Mouse (Mus musculus) embryonic facial prominence, embryonic 10.5 days (tissue): ENCODE measurements around the gene Lta. TPM values are rescaled to one million over a fixed set of nuclear protein-coding genes. Genes with fewer than 3 reads are reported as not detected.
A peak's percentile ranks its signal among the peaks of the same experiment; 100 is the strongest.

Experiments
- DNase-seq: peaks from one replicate; pipeline ENCODE4 v3.0.0-alpha.2; 2017; ENCODE audit warnings: low spot score
- H3K27ac ChIP-seq: fragments of 300-500 bp; sonication (generic); replicated peaks from 2 replicates; pipeline ENCODE4 v1.5.1; 2016; ENCODE audit warnings: mild to moderate bottlenecking
- H3K27me3 ChIP-seq: fragments of 300-500 bp; sonication (generic); replicated peaks from 2 replicates; pipeline ENCODE4 v1.6.1; 2016; ENCODE audit warnings: low read depth, mild to moderate bottlenecking; ENCODE audit not compliant: poor library complexity, severe bottlenecking
- H3K36me3 ChIP-seq: fragments of 300-500 bp; sonication (generic); replicated peaks from 2 replicates; pipeline ENCODE4 v1.6.1; 2016; ENCODE audit warnings: mild to moderate bottlenecking, moderate library complexity
- H3K4me1 ChIP-seq: fragments of 300-500 bp; sonication (generic); 2 replicates; pipeline ENCODE4 v1.6.1; 2016
- H3K4me3 ChIP-seq: fragments of 300-500 bp; sonication (generic); 2 replicates; pipeline ENCODE4 v1.5.1; 2016; ENCODE audit warnings: mild to moderate bottlenecking, moderate library complexity
- H3K9me3 ChIP-seq: fragments of 300-500 bp; sonication (generic); 2 replicates; pipeline ENCODE4 v1.6.1; 2016; ENCODE audit warnings: mild to moderate bottlenecking
- WGBS: fragments of 180-500 bp; shearing (Covaris S2); methylation state at CpG from one replicate; pipeline ENCODE4 v1.1.7; 2016; 5-methylcytosine and 5-hydroxymethylcytosine counted together
- polyA plus RNA-seq: library from polyadenylated mRNA; unstranded; fragments of >200 nt; fragmentation: Nextera tagmentation; extraction: Ambion mirVana; gene quantifications from 2 replicates; pipeline ENCODE4 v1.2.1, GENCODE M21; 2016

Lta gene
- polyA plus RNA-seq, 1 experiment from 2014 or later, result not detected

- Histone ChIP-seq H3K9me3 (no peaks in the 10 kb centered on the region), H3K4me1 (peaks cover 34% of the 10 kb centered on the region), H3K4me3 (peak within 1 kb of the TSS; percentile 99), H3K27me3 (no peaks in the 10 kb centered on the region), H3K36me3 (peaks cover 32% of the 10 kb centered on the region), H3K27ac (peak within 1 kb of the TSS; percentile 99)
- DNase-seq, result peak; percentile 97
- WGBS, result under 1% methylated on average over 88 of the region's 89 CpGs
Measured at GRCm38 (mm10) chr17:35164568-35165450, 40.3 kb downstream of the Lta start, which contains the start of gene Prrc2a. TSS of gene Prrc2a (minus strand) at chr17:35164897.

- DNase-seq, result no peak
- no peaks in the 10 kb centered on the region for H3K9me3 ChIP-seq
- H3K27ac ChIP-seq, result peak overlapping the region; percentile 99
- H3K4me3 ChIP-seq, result peak overlapping the region; percentile 99
- H3K36me3 ChIP-seq, result peaks cover 38% of the 10 kb centered on the region
- WGBS, result under 1% methylated on average over 28 of the region's 28 CpGs
- H3K27me3 ChIP-seq, result no peaks in the 10 kb centered on the region
- peaks cover 34% of the 10 kb centered on the region for H3K4me1 ChIP-seq
Measured at GRCm38 (mm10) chr17:35164218-35164567, 41.0 kb downstream of the Lta start.

GRCm38 (mm10) chr17:35163326-35164081 lies 41.6 kb downstream of the Lta start:
- Histone ChIP-seq H3K4me1 (peaks cover 31% of the 10 kb centered on the region), H3K27ac (peak overlapping the region; percentile 99), H3K36me3 (peaks cover 45% of the 10 kb centered on the region), H3K4me3 (peak overlapping the region; percentile 99), H3K27me3 (no peaks in the 10 kb centered on the region), H3K9me3 (no peaks in the 10 kb centered on the region)
- 23% methylated on average over 8 of the region's 8 CpGs for WGBS
- DNase-seq, result no peak

- H3K4me3 ChIP-seq, result peak overlapping the region; percentile 99
- H3K4me1 ChIP-seq, result peaks cover 31% of the 10 kb centered on the region
- H3K27ac ChIP-seq, result peak overlapping the region; percentile 99; the same call in 1 of the 2 replicates
- H3K27me3 ChIP-seq, result no peaks in the 10 kb centered on the region
- peaks cover 53% of the 10 kb centered on the region for H3K36me3 ChIP-seq
- no peaks in the 10 kb centered on the region for H3K9me3 ChIP-seq
- no peak for DNase-seq
- 69% methylated on average over 12 of the region's 12 CpGs for WGBS
Measured at GRCm38 (mm10) chr17:35162730-35163129, 42.4 kb downstream of the Lta start.

GRCm38 (mm10) chr17:35162121-35162520 lies 43.0 kb downstream of the Lta start:
- Histone ChIP-seq H3K27me3 (no peaks in the 10 kb centered on the region), H3K9me3 (no peaks in the 10 kb centered on the region), H3K4me3 (peak overlapping the region; percentile 99), H3K36me3 (peaks cover 59% of the 10 kb centered on the region), H3K27ac (peak overlapping the region; percentile 30; the same call in 1 of the 2 replicates), H3K4me1 (peaks cover 31% of the 10 kb centered on the region)
- no peak for DNase-seq
- 83% methylated on average over 14 of the region's 14 CpGs for WGBS

GRCm38 (mm10) chr17:35161421-35161820 lies 43.7 kb downstream of the Lta start:
- WGBS, result 86% methylated on average over 11 of the region's 11 CpGs
- Histone ChIP-seq H3K4me3 (peak overlapping the region; percentile 99; the same call in 1 of the 2 replicates), H3K27ac (0 out of 2 replicates have a peak overlapping the region, but pooled peaks have one; percentile 30), H3K4me1 (peaks cover 30% of the 10 kb centered on the region), H3K36me3 (peaks cover 66% of the 10 kb centered on the region), H3K27me3 (no peaks in the 10 kb centered on the region), H3K9me3 (no peaks in the 10 kb centered on the region)
- DNase-seq, result no peak

GRCm38 (mm10) chr17:35159638-35160037 lies 45.5 kb downstream of the Lta start:
- Histone ChIP-seq H3K9me3 (no peaks in the 10 kb centered on the region), H3K4me3 (no peak overlapping the region), H3K4me1 (peaks cover 28% of the 10 kb centered on the region), H3K27me3 (no peaks in the 10 kb centered on the region), H3K27ac (no peak overlapping the region), H3K36me3 (peaks cover 84% of the 10 kb centered on the region)
- DNase-seq, result no peak
- WGBS, result 87% methylated on average over 7 of the region's 7 CpGs

- H3K4me3 ChIP-seq, result peak overlapping the region; percentile 31; the same call in 1 of the 2 replicates
- WGBS, result 93% methylated on average over 16 of the region's 16 CpGs
- DNase-seq, result no peak
- no peaks in the 10 kb centered on the region for H3K27me3 ChIP-seq
- H3K9me3 ChIP-seq, result no peaks in the 10 kb centered on the region
- no peak overlapping the region for H3K27ac ChIP-seq
- H3K36me3 ChIP-seq, result peaks cover 90% of the 10 kb centered on the region
- peaks cover 34% of the 10 kb centered on the region for H3K4me1 ChIP-seq
Measured at GRCm38 (mm10) chr17:35158850-35159593, 46.1 kb downstream of the Lta start.

GRCm38 (mm10) chr17:35157661-35158175 lies 47.4 kb downstream of the Lta start:
- Histone ChIP-seq H3K27ac (no peak overlapping the region), H3K4me3 (no peak overlapping the region), H3K27me3 (no peaks in the 10 kb centered on the region), H3K4me1 (peaks cover 25% of the 10 kb centered on the region), H3K9me3 (no peaks in the 10 kb centered on the region), H3K36me3 (peaks cover 100% of the 10 kb centered on the region)
- WGBS, result 89% methylated on average over 8 of the region's 8 CpGs
- no peak for DNase-seq

- 94% methylated on average over 8 of the region's 8 CpGs for WGBS
- Histone ChIP-seq H3K4me1 (peaks cover 20% of the 10 kb centered on the region), H3K27ac (no peak overlapping the region), H3K36me3 (peaks cover 100% of the 10 kb centered on the region), H3K9me3 (no peaks in the 10 kb centered on the region), H3K27me3 (no peaks in the 10 kb centered on the region), H3K4me3 (no peak overlapping the region)
- no peak for DNase-seq
Measured at GRCm38 (mm10) chr17:35157254-35157653, 47.9 kb downstream of the Lta start.

GRCm38 (mm10) chr17:35156461-35157200 lies 48.5 kb downstream of the Lta start:
- Histone ChIP-seq H3K27ac (no peak overlapping the region), H3K27me3 (no peaks in the 10 kb centered on the region), H3K4me3 (no peak overlapping the region), H3K4me1 (peaks cover 14% of the 10 kb centered on the region), H3K9me3 (no peaks in the 10 kb centered on the region), H3K36me3 (peaks cover 100% of the 10 kb centered on the region)
- no peak for DNase-seq
- 91% methylated on average over 33 of the region's 33 CpGs for WGBS
